Comparison of ENCODE assay signal across 9 mouse cellular contexts in the genomic region with DNA sequence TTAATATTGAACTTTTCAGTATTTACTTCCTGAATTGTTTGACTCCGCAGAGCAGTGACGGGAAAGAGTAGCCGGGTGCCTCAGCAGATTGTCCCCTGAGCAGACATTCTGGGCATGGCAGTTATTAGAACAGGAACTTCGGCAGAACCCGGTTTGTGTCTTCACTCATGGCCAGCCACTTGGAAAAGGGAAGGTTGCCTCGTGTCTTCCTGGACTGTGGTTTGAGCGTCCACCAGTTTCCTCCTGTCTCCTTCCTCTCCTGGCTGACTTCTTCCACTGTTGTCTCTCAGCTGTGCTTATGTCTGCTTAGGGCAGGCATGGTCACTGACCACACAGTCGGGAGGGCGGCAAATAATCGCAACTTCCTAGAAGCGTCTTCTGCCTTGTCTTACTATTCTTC. TPM values are rescaled to one million over a fixed set of nuclear protein-coding genes. Genes with fewer than 3 reads are reported as not detected.
DNase-seq lines count a peak whose midpoint lies in the region; ATAC-seq lines count a peak whose summit lies in the region.
"Had no signal": no experiment of that assay in that cellular context is flagged by ENCODE, and none has a peak within 500 bp of the region (broad histone marks: within the 10 kb centered on the region; RNA-seq: fewer than 3 reads in every experiment).

No protein-coding gene starts in this region.

- no peaks in the 10 kb centered on the region for H3K27me3 ChIP-seq in lung, embryonic 16.5 days (ENCODE audit: control insufficient read depth, insufficient read depth, low read depth, low read length)

- no peaks in the 10 kb centered on the region for H3K36me3 ChIP-seq in lung, embryonic 16.5 days (ENCODE audit: control insufficient read depth, insufficient read depth, low read length)

- H3K4me1 ChIP-seq in lung, embryonic 16.5 days (replicated peaks; ENCODE audit: control insufficient read depth, insufficient read depth, low read length), result peaks cover 7% of the 10 kb centered on the region

- WGBS in lung, embryonic 16.5 days, result 57% methylated on average over 11 of the region's 11 CpGs

- ATAC-seq in lung, embryonic 16.5 days (ENCODE audit: low read depth), result peak; percentile 53; the same call in 1 of the 2 replicates

- no peak overlapping the region for H3K9ac ChIP-seq in lung, embryonic 16.5 days (ENCODE audit: low read length)

- no peak overlapping the region for H3K4me2 ChIP-seq in lung, embryonic 16.5 days (ENCODE audit: low read depth, low read length)

- H3K4me3 ChIP-seq in lung, embryonic 16.5 days (ENCODE audit: low read length), result no peak overlapping the region
- H3K4me3 ChIP-seq: erythroblast, embryonic 14.5 days had no signal

- peak; percentile 35 to 49 for DNase-seq in spleen, adult 18-20 months
- no peak for DNase-seq in spleen, adult 12 weeks (ENCODE audit: low spot score)
- DNase-seq in kidney, adult 8-10 months, result peak; percentile 3 to 6
- DNase-seq in telencephalon, adult 2 months (ENCODE audit: low read depth, low spot score), result peak; percentile 47
- no peak for DNase-seq in Muller cell, postnatal 12 days (ENCODE audit: inconsistent ontology term)
- DNase-seq in urinary bladder, postnatal 14 days (ENCODE audit: low spot score), result no peak
- no peak for DNase-seq in thymus, postnatal 36 days

- peak overlapping the region; percentile 9; the same call in 1 of the 2 replicates for H3K27ac ChIP-seq in lung, embryonic 16.5 days (ENCODE audit: low read length)

- H3K9me3 ChIP-seq in lung, embryonic 16.5 days (ENCODE audit: control insufficient read depth, low read length), result no peaks in the 10 kb centered on the region

RNA-seq across cellular contexts. Expression of a gene that starts 44.2 kb away (rescaled TPM):
- 25.8 and 25.9 TPM in 2 replicates for polyA plus RNA-seq in lung, embryonic 16.5 days (2015; fragmentation: Nextera tagmentation; extraction: Ambion mirVana)

Comparison
In these comparisons a context has a peak if more than half of its experiments do, and no peak if none do; other contexts are left out.
1. DNase-seq: peak in spleen, adult 18-20 months (2 of 2), kidney, adult 8-10 months (2 of 2) and telencephalon, adult 2 months (single experiment); none in spleen, adult 12 weeks (single experiment), Muller cell, postnatal 12 days (single experiment), urinary bladder, postnatal 14 days (single experiment) and thymus, postnatal 36 days (0 of 2).